Mouse (Mus musculus) gastrocnemius, postnatal 14 days (tissue): Measurements from ENCODE around the gene Prss57. TPM values are rescaled to one million over a fixed set of nuclear protein-coding genes. Genes with fewer than 3 reads are reported as not detected.

Experiments
- DNase-seq: peaks from one replicate; pipeline ENCODE4 v3.0.0; 2021; ENCODE audit warnings: mixed read lengths
- intact Hi-C: fragments of 180-260 bp; cut with DNase I; formaldehyde crosslinking; loops from one replicate; pipeline ENCODE4 v1.15.1; 2025; ENCODE audit warnings: low total_unique reads
- total RNA-seq, 2 experiments: library from RNA; stranded (reverse); gene quantifications; 2 replicates each; pipeline ENCODE4 v1.2.3; 2021

Gene Prss57
- total RNA-seq, 2 experiments from 2014 or later, result not detected

- no peak for DNase-seq
- intact Hi-C loops, result no loop called here
Observed at GRCm38 (mm10) chr10:79733847-79734246, 56.9 kb downstream of the Prss57 start.

- intact Hi-C loops, result no loop called here
Observed at GRCm38 (mm10) chr10:79732500-79732899, 58.3 kb downstream of the Prss57 start.

More at GRCm38 (mm10) chr10:79732500-79732899, 58.3 kb downstream of the Prss57 start:
- DNase-seq, result no peak

Other genes with a start within 250 kb of the Prss57 start
- gene Mier2, start 235.8 kb downstream of the Prss57 start, total RNA-seq, result 10 to 100 TPM; 10.3 to 10.6 TPM
- not detected for gene Theg, start 203.6 kb downstream of the Prss57 start, total RNA-seq
- under 1 TPM; 0.11 to 0.12 TPM for gene C2cd4c, start 176.9 kb downstream of the Prss57 start, total RNA-seq
- gene Shc2, start 153.0 kb downstream of the Prss57 start, total RNA-seq, result 1 to 10 TPM; 2.3 to 3.3 TPM
- 10 to 100 TPM in 1 of 2 experiments, 1 to 10 TPM in 1; 1.1 to 12.4 TPM for gene Odf3l2, start 145.2 kb downstream of the Prss57 start, total RNA-seq
- not detected for gene Madcam1, start 126.4 kb downstream of the Prss57 start, total RNA-seq
- gene Tpgs1, start 121.6 kb downstream of the Prss57 start, total RNA-seq, result 10 to 100 TPM; 22.6 to 24.0 TPM
- gene Cdc34, start 108.8 kb downstream of the Prss57 start, total RNA-seq, result 100 to 1,000 TPM; 314 to 321 TPM
- gene Gzmm, start 101.9 kb downstream of the Prss57 start, total RNA-seq, result 1 to 10 TPM; 2.3 to 2.9 TPM
- gene Bsg, start 86.5 kb downstream of the Prss57 start, total RNA-seq, result 100 to 1,000 TPM; 496 to 497 TPM
- gene Hcn2, start 74.3 kb downstream of the Prss57 start, total RNA-seq, result under 1 TPM; 0.42 to 0.78 TPM
- 10 to 100 TPM; 21.5 to 21.6 TPM for gene Polrmt, start 44.4 kb downstream of the Prss57 start, total RNA-seq
- gene Fgf22, start 35.9 kb downstream of the Prss57 start, total RNA-seq, result not detected
- 10 to 100 TPM; 25.9 to 30.6 TPM for gene Rnf126, start 24.0 kb downstream of the Prss57 start, total RNA-seq
- gene Fstl3, start 13.7 kb downstream of the Prss57 start, total RNA-seq, result 1 to 10 TPM; 1.3 to 2.2 TPM
- 10 to 100 TPM; 25.7 to 33.5 TPM for gene Palm, start 2.6 kb upstream of the Prss57 start, total RNA-seq
- under 1 TPM in 1 of 2 experiments, not detected in 1; 0.35 TPM for gene Misp, start 30.0 kb upstream of the Prss57 start, total RNA-seq
- 10 to 100 TPM; 40.3 to 48.1 TPM for gene Ptbp1, start 63.5 kb upstream of the Prss57 start, total RNA-seq
- not detected for gene Prtn3, start 83.5 kb upstream of the Prss57 start, total RNA-seq
- gene Plppr3, start 83.7 kb upstream of the Prss57 start, total RNA-seq, result under 1 TPM; 0.09 to 0.29 TPM
- not detected for gene Elane, start 95.3 kb upstream of the Prss57 start, total RNA-seq
- 10 to 100 TPM in 1 of 2 experiments, 1 to 10 TPM in 1; 3.6 to 16.6 TPM for gene Cfd, start 99.9 kb upstream of the Prss57 start, total RNA-seq
- 10 to 100 TPM; 37.7 to 38.1 TPM for gene Med16, start 118.0 kb upstream of the Prss57 start, total RNA-seq
- gene Gm26602, start 119.9 kb upstream of the Prss57 start, total RNA-seq, result not detected
- under 1 TPM; 0.27 to 0.44 TPM for gene Kiss1r, start 126.0 kb upstream of the Prss57 start, total RNA-seq
- 100 to 1,000 TPM in 1 of 2 experiments, 10 to 100 TPM in 1; 98.8 to 106 TPM for gene R3hdm4, start 130.2 kb upstream of the Prss57 start, total RNA-seq
- 1 to 10 TPM; 2.4 to 2.7 TPM for gene Arid3a, start 136.1 kb upstream of the Prss57 start, total RNA-seq
- gene Wdr18, start 169.2 kb upstream of the Prss57 start, total RNA-seq, result 10 to 100 TPM; 18.7 to 23.0 TPM
- under 1 TPM; 0.11 to 0.25 TPM for gene Grin3b, start 179.8 kb upstream of the Prss57 start, total RNA-seq
- gene Tmem259, start 193.4 kb upstream of the Prss57 start, total RNA-seq, result 10 to 100 TPM; 76.2 to 84.5 TPM
- 10 to 100 TPM; 19.2 to 24.8 TPM for gene Cnn2, start 197.6 kb upstream of the Prss57 start, total RNA-seq
- gene Abca7, start 205.5 kb upstream of the Prss57 start, total RNA-seq, result 1 to 10 TPM; 4.2 TPM
- gene Arhgap45, start 225.7 kb upstream of the Prss57 start, total RNA-seq, result 1 to 10 TPM; 1.7 to 1.9 TPM
- 10 to 100 TPM; 45.3 to 55.6 TPM for gene Polr2e, start 248.8 kb upstream of the Prss57 start, total RNA-seq